Mouse (Mus musculus) embryonic fibroblast, embryonic 13.5 days (primary cell): ENCODE results near the gene Thbs4.

Experiments used
- CTCF ChIP-seq: IDR thresholded peaks from 2 replicates; pipeline ENCODE4 v1.5.1; 2011; ENCODE audit warnings: mild to moderate bottlenecking, control low read depth, low read length, moderate library complexity, borderline replicate concordance; ENCODE audit not compliant: insufficient read depth
- POLR2A ChIP-seq: IDR thresholded peaks from 2 replicates; pipeline ENCODE4 v1.6.1; 2011; ENCODE audit warnings: low read depth, mild to moderate bottlenecking, control low read depth, low read length, moderate library complexity

GRCm38 (mm10) chr13:92775916-92776315 is 18.7 kb downstream of the Thbs4 start:
- TF ChIP-seq POLR2A (no peak), CTCF (no peak)
